ENCODE assay signal across 30 mouse cellular contexts in genomic region chr11:86516620-86517019, GRCm38 (mm10). TPM values are rescaled to one million over a fixed set of nuclear protein-coding genes. Genes with fewer than 3 reads are reported as not detected.
DNase-seq lines count a peak whose midpoint lies in the region; ATAC-seq lines count a peak whose summit lies in the region.
"Had no signal": no experiment of that assay in that cellular context is flagged by ENCODE, and none has a peak within 500 bp of the region (broad histone marks: within the 10 kb centered on the region; RNA-seq: fewer than 3 reads in every experiment).

No protein-coding gene starts in this region.

- 87% methylated on average over 3 of the region's 3 CpGs for WGBS in forebrain, embryonic 15.5 days
- WGBS in kidney, embryonic 16.5 days, result 82% methylated on average over 3 of the region's 3 CpGs

- H3K9me3 ChIP-seq in forebrain, embryonic 15.5 days, result no peaks in the 10 kb centered on the region
- H3K9me3 ChIP-seq in kidney, embryonic 16.5 days (ENCODE audit: low read length), result peaks cover 4% of the 10 kb centered on the region; the same call in 1 of the 2 replicates
- H3K9me3 ChIP-seq: embryonic facial prominence, embryonic 10.5 days; embryonic facial prominence, embryonic 13.5 days; forebrain, embryonic 10.5 days; forebrain, embryonic 13.5 days; heart, embryonic 15.5 days; hindbrain, embryonic 10.5 days; hindbrain, embryonic 13.5 days; intestine, embryonic 15.5 days had no signal

- no peak overlapping the region for H3K4me2 ChIP-seq in forebrain, embryonic 15.5 days (replicated peaks)
- no peak overlapping the region for H3K4me2 ChIP-seq in kidney, embryonic 16.5 days (replicated peaks; ENCODE audit: low read depth, low read length)
- H3K4me2 ChIP-seq: embryonic facial prominence, embryonic 13.5 days; forebrain, embryonic 13.5 days; heart, embryonic 12.5 days; heart, embryonic 15.5 days; hindbrain, embryonic 13.5 days; intestine, embryonic 15.5 days had no signal

- peak; percentile 5 for DNase-seq in lung, postnatal 36 days
- no peak for DNase-seq in lung, postnatal 25 days (ENCODE audit: low spot score)
- DNase-seq in MN1 (ENCODE audit: low spot score) (peak; percentile 43), adipocyte (ENCODE audit: low spot score) (peak; percentile 47)
- no peak for DNase-seq in cerebellum, postnatal 14 days
- DNase-seq: adrenal gland, adult 8-10 months; adrenal gland, postnatal 25 days; cerebellum, adult 18-20 months; cerebellum, adult 9-10 months; cerebellum, postnatal 25 days; forebrain, postnatal 0 days; gastrocnemius, adult 2 months; gastrocnemius, postnatal 14 days; heart, adult 18-20 months; heart, postnatal 10 days; heart, postnatal 36 days had no signal

- no peak for ATAC-seq in forebrain, embryonic 15.5 days (replicated peaks)
- ATAC-seq in kidney, embryonic 16.5 days (ENCODE audit: low FRiP score, low TSS enrichment), result no peak
- ATAC-seq: CD4-positive, CD25-positive, alpha-beta regulatory T cell, adult 4 months; forebrain, embryonic 13.5 days; forebrain, postnatal 0 days; hindbrain, embryonic 16.5 days; intestine, embryonic 15.5 days had no signal

- no peak overlapping the region for H3K9ac ChIP-seq in forebrain, embryonic 15.5 days (replicated peaks)
- H3K9ac ChIP-seq in kidney, embryonic 16.5 days (replicated peaks; ENCODE audit: low read length), result no peak overlapping the region
- H3K9ac ChIP-seq: embryonic facial prominence, embryonic 13.5 days; forebrain, embryonic 13.5 days; forebrain, postnatal 0 days; heart, embryonic 12.5 days; heart, embryonic 15.5 days; hindbrain, embryonic 13.5 days; intestine, embryonic 15.5 days had no signal

- no peak overlapping the region for H3K27ac ChIP-seq in forebrain, embryonic 15.5 days (replicated peaks)
- no peak overlapping the region for H3K27ac ChIP-seq in kidney, embryonic 16.5 days (ENCODE audit: low read length)
- H3K27ac ChIP-seq: embryonic facial prominence, embryonic 10.5 days; embryonic facial prominence, embryonic 13.5 days; forebrain, embryonic 10.5 days; forebrain, embryonic 13.5 days; gastrocnemius, adult 2 months; heart, embryonic 15.5 days; hindbrain, embryonic 10.5 days; hindbrain, embryonic 13.5 days; intestine, embryonic 15.5 days had no signal

- no peak overlapping the region for H3K4me3 ChIP-seq in forebrain, embryonic 15.5 days
- H3K4me3 ChIP-seq in kidney, embryonic 16.5 days (ENCODE audit: low read length), result no peak overlapping the region
- H3K4me3 ChIP-seq: embryonic facial prominence, embryonic 10.5 days; embryonic facial prominence, embryonic 13.5 days; erythroblast, embryonic 14.5 days; forebrain, embryonic 10.5 days; forebrain, embryonic 13.5 days; gastrocnemius, adult 2 months; heart, embryonic 12.5 days; heart, embryonic 15.5 days; hindbrain, embryonic 10.5 days; hindbrain, embryonic 13.5 days; intestine, embryonic 15.5 days had no signal

- H3K4me1 ChIP-seq in forebrain, embryonic 15.5 days, result no peaks in the 10 kb centered on the region
- no peaks in the 10 kb centered on the region for H3K4me1 ChIP-seq in kidney, embryonic 16.5 days (ENCODE audit: insufficient read depth, low read length)
- H3K4me1 ChIP-seq: embryonic facial prominence, embryonic 10.5 days; embryonic facial prominence, embryonic 13.5 days; forebrain, embryonic 10.5 days; forebrain, embryonic 13.5 days; heart, embryonic 12.5 days; heart, embryonic 15.5 days; hindbrain, embryonic 10.5 days; hindbrain, embryonic 13.5 days; intestine, embryonic 15.5 days had no signal

- H3K36me3 ChIP-seq in forebrain, embryonic 15.5 days, result peaks cover 68% of the 10 kb centered on the region
- peaks cover 53% of the 10 kb centered on the region for H3K36me3 ChIP-seq in kidney, embryonic 16.5 days (ENCODE audit: insufficient read depth, low read length)

- no peaks in the 10 kb centered on the region for H3K27me3 ChIP-seq in forebrain, embryonic 15.5 days
- no peaks in the 10 kb centered on the region for H3K27me3 ChIP-seq in kidney, embryonic 16.5 days (ENCODE audit: insufficient read depth, low read length)
- H3K27me3 ChIP-seq: embryonic facial prominence, embryonic 13.5 days; forebrain, embryonic 13.5 days; heart, embryonic 12.5 days; heart, embryonic 15.5 days; hindbrain, embryonic 13.5 days; intestine, embryonic 15.5 days had no signal

RNA-seq across cellular contexts. Expression of gene Rps6kb1, which starts 28.0 kb away (rescaled TPM):
- polyA plus RNA-seq in forebrain, embryonic 15.5 days (2015; fragmentation: Nextera tagmentation; extraction: Ambion mirVana), result 63.1 and 63.8 TPM in 2 replicates
- 51.6 and 62.1 TPM in 2 replicates for polyA plus RNA-seq in kidney, embryonic 16.5 days (2015; fragmentation: Nextera tagmentation; extraction: Ambion mirVana)

RNA-seq across cellular contexts. Expression of gene Tubd1, which starts 28.2 kb away (rescaled TPM):
- 8.8 and 8.9 TPM in 2 replicates for polyA plus RNA-seq in forebrain, embryonic 15.5 days (2015; fragmentation: Nextera tagmentation; extraction: Ambion mirVana)
- 11.4 and 13.6 TPM in 2 replicates for polyA plus RNA-seq in kidney, embryonic 16.5 days (2015; fragmentation: Nextera tagmentation; extraction: Ambion mirVana)

RNA-seq across cellular contexts. Expression of gene Rnft1, which starts 32.2 kb away (rescaled TPM):
- polyA plus RNA-seq in forebrain, embryonic 15.5 days (2015; fragmentation: Nextera tagmentation; extraction: Ambion mirVana), result 19.2 TPM in 2 replicates
- 48.5 and 49.1 TPM in 2 replicates for polyA plus RNA-seq in kidney, embryonic 16.5 days (2015; fragmentation: Nextera tagmentation; extraction: Ambion mirVana)

Comparison
In these comparisons a context has a peak if more than half of its experiments do, and no peak if none do; other contexts are left out.
1. DNase-seq: peak in lung, postnatal 36 days (single experiment), MN1 (single experiment) and adipocyte (single experiment); none in lung, postnatal 25 days (single experiment) and cerebellum, postnatal 14 days (0 of 2).